Mouse (Mus musculus) urinary bladder, postnatal 10 days (tissue): ENCODE measurements around the gene Zc3h7a.
A peak's percentile ranks its signal among the peaks of the same experiment; 100 is the strongest.
"Not testable (repeated sequence)": the region's sequence is repeated elsewhere in the genome, so short reads cannot be mapped to it uniquely, and the experiment has no call there.

Experiments
- DNase-seq: peaks from one replicate; pipeline ENCODE4 v3.0.0; 2022; ENCODE audit warnings: low spot score

Gene Zc3h7a

DNA sequence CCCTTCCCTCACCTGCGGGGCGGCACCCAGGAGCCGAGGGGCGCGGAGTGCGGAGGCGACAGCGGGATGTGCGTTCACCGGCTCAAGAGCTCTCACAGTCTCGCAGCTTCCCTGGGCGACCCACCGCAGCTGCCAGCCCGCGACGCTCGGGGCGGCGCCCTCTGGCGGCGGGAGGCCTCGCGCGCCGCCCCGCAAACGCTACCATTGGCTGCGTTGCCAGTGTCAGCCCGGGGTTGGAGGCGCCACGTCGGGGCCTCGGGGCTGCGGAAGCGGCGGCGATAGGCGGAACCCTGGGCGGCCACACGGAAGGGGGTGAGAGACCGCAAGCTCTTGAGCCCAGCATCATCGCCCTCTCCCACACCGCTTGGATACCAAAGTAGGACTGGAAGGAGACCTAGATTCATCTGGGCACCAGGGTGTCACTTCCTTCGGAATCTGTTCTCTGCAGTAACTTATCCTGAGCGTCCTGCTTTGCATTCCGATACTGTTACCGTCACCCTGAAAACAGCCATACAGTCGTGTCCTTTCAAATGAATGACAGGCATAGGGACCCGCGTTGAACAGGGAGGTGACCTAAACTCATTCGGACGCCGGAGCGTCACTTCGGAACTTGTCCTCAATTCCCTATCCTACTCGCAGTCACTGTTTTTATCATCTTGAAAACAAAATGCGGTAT is at the start of gene Zc3h7a:
Gene Zc3h7a, minus strand, starts transcription at position 186 of the 676 bp plus-strand sequence.
- peak; percentile 69 for DNase-seq

DNA sequence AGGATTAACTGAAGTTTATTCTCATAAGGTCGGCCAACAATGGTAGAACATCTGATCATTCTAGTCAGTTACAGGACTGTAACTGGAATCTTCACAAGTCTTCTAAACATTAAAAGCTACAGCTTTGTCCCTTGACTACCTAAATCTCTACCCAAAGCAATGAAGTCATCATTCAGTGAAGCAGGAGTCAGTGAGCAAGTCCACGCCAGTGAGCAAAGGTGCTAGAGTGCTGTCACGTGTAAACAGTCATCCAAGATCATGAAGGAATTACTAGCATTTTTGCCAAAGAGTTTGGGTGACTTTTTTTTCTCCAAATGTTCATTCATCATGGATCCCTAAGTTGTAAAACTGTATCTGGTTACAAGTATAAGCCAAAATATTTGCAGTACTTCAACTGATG is 41.6 kb upstream of the Zc3h7a start:
- no peak for DNase-seq

DNA sequence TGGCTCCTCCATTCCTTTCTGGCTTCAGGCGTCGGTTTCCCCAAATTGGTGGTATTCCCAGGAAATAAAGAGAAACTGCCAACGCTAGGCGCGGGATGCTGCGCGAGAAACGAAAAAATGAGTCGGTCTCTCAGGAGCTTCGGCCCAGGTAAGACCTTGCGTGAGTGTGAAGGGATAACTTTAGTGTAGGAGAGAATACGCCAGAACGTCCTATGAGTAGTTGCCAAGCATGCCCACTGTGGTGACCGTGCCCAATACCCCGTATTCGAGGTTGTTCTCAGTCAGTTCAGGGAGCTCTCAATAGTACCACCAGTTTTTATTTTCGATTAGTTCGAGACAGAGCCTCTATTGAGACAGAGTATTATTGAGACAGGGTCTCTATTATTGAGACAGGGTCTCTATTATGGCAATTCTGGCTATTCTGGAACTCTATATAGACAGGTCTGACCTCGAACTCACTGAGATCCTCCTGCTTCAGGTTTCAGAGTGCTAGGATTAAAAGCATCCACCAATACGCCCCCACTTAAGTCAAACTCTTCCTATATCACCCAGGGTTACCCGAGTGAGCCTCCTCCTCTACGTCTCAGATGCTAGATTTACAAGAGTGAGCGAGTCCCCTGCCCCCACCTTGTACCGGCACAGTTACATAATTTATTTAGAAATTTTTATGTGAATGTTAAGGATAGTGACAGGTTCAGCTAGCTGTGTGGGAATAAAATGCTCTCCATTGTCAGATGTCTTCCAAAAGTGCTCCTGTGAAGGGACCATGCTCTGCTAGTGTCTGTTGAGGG is 27.6 kb upstream of the Zc3h7a start:
- no peak for DNase-seq

DNA sequence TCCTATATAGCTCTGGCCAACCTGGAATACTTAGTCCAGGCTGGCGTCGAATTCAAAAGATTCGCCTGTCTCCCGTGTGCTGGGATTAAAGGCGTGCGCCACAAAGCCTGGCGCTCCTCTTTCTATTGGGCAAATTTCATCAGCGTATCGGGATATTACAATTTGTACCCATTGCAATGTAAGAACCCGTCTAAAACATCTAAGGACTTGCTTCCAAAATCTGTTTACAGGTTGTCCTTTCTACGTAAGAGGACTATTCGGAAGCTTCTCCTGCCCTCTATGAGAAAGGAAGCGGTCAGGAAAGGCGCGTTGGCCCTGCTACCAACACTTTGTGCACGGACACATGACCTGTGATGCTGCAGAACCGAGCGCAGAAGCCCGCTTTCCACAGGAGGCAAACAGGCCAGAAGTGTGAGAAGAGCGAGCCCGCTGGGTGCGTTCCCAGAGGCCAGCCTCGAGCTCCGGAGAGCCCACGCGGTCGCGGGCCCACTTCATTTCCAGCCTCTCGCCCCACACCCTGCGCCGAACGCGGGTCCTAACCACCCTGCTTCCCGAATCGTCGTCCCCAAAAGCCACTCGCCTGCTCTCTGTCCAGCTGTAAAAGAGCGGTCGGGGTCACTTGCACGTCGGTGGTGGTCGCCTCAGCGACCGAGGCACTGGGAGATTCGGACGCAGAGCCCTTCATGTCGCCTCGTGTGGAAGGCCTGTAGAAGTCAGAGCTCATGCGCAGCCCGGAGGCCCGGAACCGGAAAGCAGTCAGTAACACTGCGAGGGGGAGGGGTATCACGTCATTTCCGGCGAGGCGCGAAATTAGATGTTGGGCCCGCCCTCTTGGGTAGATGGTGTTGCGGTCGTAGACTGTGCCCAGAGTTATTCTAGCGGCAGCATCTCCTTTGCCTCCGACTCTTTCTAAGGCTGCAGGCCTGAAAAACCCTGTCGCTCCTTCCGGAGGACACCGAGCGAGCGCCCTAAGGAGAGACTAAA is 26.7 kb upstream of the Zc3h7a start, which contains the start of gene Rsl1d1:
Gene Rsl1d1, minus strand, starts transcription at position 761 of the 984 bp plus-strand sequence.
- peak; percentile 69 for DNase-seq

DNA sequence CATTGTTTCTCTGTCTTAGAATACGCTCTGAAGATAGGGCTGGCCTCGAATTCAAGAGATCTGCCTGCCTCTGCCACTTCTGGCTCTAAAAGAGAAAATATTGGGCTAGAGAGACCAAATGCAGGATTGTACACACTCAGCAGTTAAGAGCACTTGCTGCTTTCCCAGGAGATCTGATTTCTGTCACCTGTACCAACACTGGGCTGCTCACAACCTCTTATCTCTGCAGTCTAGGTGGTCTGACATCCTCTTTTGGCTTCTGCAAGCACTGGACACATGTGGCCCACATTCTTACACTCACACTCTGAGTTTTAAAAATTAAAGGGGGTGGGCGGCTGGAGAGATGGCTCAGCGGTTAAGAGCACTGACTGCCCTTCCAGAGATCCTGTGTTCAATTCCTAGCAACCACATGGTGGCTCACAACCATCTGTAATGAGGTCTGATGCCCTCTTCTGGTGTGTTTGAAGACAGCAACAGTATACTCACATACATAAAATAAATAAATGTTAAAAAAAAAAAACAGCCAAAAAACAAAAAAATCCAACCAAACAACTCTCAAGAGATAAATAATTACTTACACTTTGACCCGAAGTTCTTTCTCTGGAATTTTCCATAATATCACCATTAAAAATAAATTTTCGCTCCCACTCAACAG is 25.7 kb upstream of the Zc3h7a start:
- DNase-seq = no peak

DNA sequence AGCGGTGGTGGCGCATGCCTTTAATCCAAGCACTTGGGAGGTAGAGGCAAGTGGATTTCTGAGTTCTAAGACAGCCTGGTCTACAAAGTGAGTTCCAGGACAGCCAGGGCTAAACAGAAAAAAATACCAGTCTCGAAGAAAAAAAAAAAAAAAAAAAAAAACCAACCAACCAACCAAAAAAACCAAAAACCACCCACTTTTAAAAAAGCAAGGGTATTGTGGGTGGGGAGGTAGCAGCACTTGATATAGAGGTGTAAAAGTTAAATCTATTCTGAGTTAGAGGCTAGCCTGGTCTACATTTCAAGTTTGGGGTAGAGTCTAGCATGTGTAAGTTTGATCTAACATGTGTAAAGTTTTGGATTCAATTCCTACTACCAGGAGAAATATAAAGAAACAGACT is 24.1 kb upstream of the Zc3h7a start:
- no peak for DNase-seq

DNA sequence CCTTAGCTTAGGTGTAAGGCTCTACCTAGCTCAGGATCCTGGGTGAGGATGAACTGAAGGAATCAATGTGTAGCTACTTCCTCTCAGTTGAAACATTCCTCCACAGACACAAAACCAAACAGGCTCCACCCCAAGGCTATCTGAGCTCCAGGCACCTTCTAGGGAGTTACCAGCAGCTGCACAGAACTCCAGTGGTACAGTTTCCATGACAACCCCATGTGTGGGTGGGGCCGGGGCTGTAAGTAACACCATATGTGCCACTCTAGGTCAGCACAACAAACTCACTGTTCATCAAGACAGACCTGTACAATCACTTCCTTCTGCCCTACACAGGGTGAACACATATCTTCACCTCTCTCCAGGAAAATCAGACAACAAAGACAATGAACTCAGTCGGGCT is 22.3 kb upstream of the Zc3h7a start:
- DNase-seq = no peak

DNA sequence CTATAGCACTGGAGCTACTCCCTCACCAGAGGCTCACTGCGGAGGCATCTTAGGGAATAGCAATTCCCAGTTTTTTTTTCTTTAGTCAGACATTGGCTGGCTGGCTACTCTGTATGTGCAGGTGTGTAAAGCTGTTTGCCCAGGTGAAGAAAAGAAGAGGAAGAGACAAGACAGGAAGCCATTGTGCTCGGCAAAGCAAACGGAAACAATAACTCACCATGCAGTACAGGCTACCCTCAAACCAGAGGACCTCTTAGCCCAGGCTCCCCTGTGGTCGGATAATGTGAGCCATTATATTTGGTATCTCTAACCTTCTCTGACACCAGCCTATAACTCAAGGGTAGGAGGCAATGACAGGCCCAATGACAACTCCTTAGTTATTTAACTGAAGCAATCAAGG is 20.9 kb upstream of the Zc3h7a start:
- no peak for DNase-seq

DNA sequence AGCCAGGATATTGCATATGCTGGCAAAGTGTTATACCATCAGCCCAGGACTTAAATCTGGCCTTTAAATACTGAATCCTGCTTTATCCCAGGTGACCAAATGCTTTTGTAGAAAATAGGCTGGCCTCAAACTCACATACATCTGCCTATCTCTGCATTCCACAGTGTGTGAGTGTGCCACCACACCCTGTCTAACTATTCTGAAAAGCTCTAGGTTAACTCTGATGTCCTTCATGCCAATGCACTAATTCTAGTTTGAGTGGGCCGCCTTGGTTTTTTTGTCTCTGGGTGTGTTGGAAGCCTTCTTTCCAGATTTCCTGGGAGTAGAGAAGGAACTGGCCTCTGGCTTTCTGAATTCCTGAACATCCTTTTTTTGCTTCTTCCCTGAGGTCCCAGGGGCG is 17.0 kb upstream of the Zc3h7a start:
- no peak for DNase-seq

DNA sequence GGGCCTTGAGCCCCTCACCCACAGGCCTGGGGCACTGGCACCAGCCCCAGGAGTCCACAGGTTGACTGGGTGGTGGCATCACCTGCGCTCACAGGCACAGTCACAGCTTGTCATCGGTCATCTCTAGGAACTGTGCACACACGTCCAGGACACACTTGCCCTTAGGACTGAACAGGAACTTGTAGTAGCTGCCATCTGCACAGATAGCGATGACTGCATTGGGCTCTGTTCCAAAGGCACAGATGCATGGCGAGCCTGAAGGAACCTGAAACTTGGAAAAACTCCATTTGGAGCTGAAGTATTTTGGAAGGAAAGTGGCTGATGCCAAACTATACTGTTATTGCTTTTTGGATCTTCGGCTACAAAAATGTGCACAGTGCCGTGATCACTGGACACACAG is 14.0 kb upstream of the Zc3h7a start:
- no peak for DNase-seq

DNA sequence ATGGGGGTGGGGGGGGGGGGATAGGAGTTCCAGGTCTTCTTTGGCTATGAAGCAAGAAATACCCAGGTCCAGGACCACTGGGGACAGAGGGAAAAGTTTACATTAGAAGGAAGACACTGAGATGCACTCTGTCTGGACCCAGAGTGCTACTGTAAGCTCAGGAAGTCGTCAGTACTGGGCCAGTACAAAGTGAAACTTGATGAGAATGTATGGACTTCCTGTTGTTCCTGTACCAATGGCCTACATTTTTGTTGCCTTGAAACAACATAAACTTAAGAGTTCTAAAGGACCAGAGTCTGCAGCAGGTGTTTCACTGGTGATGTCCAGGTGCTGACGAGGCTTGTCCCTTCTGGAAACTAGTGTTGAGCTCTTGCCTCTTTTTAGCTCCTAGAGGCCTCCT is 1.2 kb upstream of the Zc3h7a start:
- no peak for DNase-seq

DNA sequence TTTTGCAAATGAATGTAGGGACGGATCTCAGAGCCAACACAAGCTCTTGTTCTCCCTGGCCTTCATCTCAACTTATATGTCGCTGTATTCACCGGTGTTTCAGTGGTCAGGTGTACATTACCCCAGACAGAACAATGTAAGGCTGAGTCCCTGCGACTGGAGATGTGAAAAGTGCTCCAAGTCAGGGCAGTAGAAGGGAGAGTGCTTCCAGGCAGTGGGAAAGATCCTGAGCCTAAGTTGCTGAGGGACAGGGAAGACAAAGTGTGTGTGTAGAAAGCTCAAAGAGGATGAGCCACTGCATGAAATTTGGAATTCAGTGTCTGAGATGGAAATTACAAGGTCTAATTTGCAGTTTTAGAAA is 671 bp upstream of the Zc3h7a start:
- DNase-seq = no peak

DNA sequence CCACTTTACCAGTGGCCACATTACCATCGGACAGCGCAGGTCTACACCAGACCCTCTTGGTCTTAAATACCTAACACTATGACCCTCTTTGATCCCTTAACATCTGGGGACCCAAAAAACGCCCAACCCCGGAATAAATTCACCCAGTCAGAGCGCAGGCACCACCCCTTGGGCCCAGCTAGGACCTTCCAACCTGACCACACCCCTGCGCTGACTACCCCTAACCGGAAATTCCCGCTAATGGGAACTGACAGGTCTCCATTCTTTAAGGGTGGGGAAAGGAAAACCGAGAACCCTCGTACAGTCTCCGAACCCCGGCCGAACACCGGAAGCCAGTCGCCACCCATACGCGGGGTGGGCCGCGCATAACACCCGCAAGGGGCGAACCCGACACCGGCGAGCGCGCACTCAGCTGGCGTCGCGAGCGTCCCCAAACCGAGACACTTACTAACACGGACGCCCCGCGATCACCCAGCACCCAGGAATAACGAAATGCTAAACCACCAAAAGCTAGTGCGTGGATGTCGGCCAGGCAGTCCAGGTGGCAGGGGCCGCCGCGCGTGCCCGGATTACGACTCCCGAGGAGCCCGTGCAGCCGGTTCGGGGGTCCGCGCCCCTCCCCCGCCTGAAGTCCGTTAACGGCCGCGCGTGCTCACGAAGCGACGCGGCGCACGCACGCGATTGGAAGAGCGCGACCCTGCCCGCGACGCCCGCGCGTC is 545 bp downstream of the Zc3h7a start:
- DNase-seq = peak; percentile 11

DNA sequence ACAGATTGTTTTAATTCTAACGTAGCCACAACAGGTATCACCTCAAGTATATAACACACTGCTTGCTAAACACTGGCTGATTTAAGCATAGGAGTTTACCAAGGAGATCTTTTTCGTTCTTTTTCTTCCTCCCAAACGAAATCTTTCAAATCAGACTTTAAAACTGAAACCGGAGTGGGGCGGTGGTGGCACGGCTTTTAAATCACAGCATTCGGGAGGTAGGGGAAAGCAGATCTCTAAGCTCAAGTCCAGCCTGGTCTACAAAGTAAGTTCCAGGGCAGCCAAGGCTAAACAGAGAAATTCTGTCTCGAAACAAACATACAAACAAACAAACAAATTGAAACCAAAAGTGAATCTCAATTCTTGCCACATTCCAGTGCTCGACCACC is 1.1 kb downstream of the Zc3h7a start:
- DNase-seq = no peak

DNA sequence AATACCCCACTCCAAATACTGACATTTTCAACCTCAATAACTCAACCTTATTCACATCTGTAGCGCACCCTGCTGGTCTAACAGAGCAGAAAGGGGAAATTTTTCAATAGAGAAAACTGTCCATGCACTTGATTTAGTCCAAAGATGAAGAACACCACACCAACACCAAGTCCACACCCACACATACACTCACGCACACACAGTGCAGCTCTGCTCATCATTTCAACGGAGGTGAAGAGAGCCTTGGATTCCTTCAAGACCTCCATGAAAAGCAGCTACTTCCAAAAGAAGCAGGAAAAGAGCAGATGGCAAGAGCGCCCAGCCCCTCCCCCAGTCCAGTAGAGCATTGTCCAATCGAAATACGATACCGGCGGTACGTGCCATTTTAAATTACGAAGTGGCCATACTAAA is 1.5 kb downstream of the Zc3h7a start:
- no peak for DNase-seq

DNA sequence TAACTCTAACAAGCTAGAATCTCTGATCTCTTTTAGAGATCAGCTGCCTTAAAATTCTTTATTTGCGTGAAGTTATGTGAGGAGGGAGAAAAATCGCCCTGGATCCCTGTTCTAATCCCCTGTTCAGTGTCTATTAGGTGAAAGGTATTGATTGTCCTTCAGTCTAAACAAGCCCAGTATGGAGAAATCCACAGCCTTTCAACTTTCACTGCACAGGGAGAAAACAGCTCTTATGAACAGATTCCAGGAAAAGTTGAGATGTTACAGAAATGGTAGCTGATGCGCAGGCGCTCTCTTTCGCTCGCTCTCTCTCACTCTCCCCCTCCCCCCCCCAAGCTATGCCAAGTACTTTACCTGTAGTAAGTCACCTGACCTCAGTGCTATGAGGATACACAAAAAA is 4.5 kb downstream of the Zc3h7a start:
- no peak for DNase-seq

DNA sequence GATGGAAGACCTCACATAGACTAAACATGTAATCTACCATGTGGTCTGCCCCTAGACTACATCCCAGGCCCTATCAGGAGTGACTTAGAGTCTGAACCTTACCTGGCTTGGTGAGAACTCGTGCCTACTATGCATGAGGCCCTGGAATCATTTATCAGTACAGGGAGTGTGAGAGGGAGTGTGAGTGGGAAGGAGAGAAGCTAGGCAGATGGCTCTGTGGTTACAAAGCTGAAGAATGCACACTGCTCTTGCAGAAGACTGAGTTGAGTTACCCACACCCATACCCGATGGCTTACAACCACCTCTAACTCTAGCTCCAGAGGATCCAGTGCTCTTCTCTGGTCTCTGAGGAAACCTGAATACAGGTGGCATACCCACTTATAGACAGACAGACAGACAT is 9.8 kb downstream of the Zc3h7a start:
- DNase-seq = no peak

DNA sequence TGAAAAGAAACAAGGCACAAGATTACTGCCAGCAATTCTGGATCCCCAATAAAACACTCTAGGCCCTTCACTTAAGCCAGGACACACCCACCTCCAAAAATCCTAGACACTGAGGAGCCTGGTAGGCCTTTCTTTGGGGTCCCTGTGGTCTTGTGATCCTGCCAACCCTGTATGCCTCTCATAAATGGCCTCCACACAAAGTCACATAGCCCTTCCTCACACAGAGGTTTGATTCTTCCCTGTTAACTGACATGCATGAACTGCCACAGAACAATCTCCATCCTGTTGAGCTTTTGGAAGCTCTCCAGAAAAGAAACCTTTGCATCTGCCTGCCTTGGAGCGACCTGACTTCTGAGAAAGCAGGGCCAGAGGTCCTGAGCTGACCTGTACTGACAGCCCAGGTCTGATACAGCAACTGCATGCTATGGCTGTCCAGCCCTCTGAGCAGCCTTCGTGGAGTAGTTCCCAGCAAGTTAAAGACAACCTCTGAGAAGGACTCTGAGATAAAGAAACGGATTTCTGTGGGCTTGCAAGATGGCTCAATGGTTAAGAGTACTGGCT is 11.4 kb downstream of the Zc3h7a start:
- no peak for DNase-seq

DNA sequence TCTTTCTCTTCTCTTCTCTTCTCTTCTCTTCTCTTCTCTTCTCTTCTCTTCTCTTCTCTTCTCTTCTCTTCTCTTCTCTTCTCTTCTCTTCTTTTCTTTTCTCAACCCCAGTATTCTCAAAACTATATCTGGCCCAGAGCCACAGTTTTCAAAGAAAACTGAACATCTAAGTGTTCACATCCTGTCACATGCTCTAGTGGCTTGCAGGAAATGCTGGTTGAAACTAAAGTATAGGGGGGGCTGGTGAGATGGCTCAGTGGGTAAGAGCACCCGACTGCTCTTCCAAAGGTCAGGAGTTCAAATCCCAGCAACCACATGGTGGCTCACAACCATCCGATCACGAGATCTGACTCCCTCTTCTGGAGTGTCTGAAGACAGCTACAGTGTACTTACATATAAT is 18.5 kb downstream of the Zc3h7a start:
- not testable (repeated sequence) for DNase-seq

DNA sequence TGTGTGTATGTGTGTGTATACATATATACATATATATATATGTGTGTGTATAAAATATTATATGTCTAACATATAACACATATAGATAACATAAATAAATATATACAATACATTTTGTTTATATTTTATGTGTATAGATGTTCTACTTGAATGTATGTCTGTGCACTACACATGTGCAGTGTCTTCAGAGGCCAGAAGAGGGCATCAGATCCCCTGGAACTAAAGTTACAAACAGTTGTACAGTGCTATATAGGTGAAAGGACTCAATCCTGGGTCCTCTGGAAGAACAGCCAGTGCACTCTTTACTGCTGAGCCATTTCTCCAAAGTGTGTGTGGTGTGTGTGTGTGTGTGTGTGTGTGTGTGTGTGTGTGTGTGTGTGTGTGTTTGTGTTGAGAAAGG is 21.7 kb downstream of the Zc3h7a start:
- DNase-seq = no peak
